Mouse (Mus musculus) megakaryocyte, adult 5-6 weeks (primary cell): ENCODE results near the gene Msh5. TPM values are rescaled to one million over a fixed set of nuclear protein-coding genes. Genes with fewer than 3 reads are reported as not detected.
"Not testable (repeated sequence)": the region's sequence is repeated elsewhere in the genome, so short reads cannot be mapped to it uniquely, and the experiment has no call there.

Experiments used
- ATAC-seq: 2 replicates; pipeline ENCODE4 v1.8.0; 2016; ENCODE audit warnings: mild to moderate bottlenecking, inconsistent platforms; ENCODE audit not compliant: poor library complexity, severe bottlenecking
- total RNA-seq, 2 experiments: library from RNA; stranded (forward) in 1 of 2; stranded (reverse) in 1 of 2; fragments of 153-499, 151-499 nt in 1 of 2; fragments of 221-1000, 200-1000 nt in 1 of 2; gene quantifications; 2 replicates each; pipeline versions ENCODE4 v1.2.3 to v1.2.4; 2015 to 2017

The Msh5 gene
- total RNA-seq, 2 experiments from 2014 or later = 6.3 to 7.4 TPM

DNA sequence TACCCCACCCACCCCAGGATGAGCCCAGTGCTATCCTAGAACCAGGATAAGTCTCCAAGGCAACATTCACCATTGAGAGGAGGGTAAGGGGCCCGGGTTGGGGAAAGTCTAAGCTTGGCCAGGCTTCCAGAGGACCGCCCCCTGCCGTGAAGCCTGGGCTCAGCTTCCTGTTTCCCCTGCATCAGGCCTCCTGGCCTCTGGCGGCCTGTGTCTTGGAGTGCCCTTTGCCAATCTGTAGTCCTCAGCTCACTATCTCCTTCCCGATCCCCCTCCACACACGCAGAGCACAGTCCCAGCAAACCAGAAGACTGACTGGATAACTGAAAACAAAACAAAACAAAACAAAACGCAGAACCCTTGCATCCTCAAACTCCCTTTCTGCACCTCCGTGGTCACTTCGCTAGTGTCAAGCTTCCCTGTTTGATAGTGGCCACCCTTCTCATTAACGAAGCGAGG lies 3.0 kb upstream of the Msh5 start, which contains the start of gene Clic1:
Clic1 (plus strand) TSS at position 406 of the 456 bp plus-strand sequence.
- peak; percentile 19 for ATAC-seq

GRCm38 (mm10) chr17:35048932-35049440 lies 2.4 kb upstream of the Msh5 start:
- ATAC-seq = no peak

DNA sequence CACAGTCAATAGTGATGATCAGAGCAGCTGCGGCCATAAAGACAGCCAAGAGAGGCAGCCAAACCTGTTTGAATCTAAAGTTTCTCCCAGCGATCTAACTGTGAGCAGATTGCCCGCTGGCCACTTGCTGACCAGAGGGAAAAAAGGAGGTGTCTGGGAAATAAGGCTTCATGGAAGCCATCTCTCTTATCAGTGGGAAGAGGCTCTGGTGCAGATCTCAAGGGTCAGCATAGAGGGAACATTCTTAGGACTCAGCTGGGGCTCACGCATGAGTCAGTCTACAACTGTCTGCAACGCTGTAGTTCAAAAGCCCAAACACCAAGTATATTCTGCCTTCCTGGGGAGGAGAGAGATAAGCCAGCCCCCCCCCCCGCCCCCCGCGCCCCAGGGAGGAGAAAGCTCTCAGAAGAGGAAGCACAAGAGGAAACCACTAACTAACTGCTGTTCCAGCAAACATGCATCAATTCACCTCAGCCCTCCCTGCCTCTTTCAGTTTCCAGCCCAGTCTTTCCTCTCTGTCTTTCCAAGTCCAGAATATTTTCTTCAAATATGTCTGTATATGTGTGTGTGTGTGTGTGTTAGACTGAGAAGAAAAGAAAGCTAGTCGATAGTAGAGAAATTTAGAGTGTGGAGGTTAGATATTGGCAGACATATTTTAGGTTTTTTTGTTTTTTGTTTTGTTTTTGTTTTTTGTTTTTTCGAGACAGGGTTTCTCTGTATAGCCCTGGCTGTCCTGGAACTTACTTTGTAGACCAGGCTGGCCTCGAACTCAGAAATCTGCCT lies 1.8 kb upstream of the Msh5 start:
- 0 out of 2 replicates have a peak, but pooled peaks have one; percentile 9 for ATAC-seq

GRCm38 (mm10) chr17:35047688-35048087 lies 1.1 kb upstream of the Msh5 start:
- no peak for ATAC-seq

- ATAC-seq = no peak
Observed at GRCm38 (mm10) chr17:35045807-35046680, 501 bp downstream of the Msh5 start.

DNA sequence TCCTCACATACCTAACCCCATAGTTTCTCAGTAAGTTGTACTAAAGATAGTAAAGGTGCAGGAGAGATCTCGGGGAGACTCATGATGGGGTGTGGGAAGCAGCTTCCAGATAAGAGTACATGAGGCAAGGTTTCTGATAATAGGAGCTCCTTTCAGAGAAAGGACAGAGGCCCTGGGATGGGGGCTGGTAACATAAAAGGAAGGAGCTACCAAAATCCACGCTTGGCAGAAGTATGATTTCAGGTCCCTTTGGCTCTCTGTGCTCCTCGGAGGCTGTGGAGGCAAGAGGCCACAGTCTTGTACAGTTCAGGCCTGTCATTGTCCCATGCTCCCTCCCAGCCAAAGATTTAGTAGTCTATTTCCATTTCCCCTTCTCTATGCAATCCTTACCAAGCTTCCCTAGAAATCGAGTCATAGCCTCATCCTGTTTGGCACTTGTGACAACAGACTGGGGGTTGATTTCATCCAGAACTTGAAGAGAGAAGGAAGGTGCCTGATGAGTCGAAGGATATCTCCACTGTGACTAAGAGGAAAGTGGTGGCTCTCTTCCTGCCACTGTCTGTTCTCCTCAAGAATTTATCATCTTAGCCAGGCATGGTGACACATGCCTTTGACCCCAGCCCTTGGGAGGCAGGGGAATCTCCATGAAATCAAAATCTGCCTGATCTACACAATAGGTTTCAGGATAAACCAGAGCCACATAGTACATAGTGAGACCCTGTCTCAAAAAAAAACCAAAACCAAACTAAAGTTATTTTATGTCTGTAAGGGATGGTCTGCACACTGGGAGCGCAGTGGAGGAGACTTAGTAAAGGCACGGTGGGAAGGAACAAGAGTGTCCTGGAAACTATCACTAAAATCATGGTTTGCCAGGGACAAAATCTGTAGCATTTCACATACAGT lies 1.4 kb downstream of the Msh5 start:
- no peak for ATAC-seq

GRCm38 (mm10) chr17:35043794-35044193 lies 2.8 kb downstream of the Msh5 start:
- ATAC-seq = no peak

DNA sequence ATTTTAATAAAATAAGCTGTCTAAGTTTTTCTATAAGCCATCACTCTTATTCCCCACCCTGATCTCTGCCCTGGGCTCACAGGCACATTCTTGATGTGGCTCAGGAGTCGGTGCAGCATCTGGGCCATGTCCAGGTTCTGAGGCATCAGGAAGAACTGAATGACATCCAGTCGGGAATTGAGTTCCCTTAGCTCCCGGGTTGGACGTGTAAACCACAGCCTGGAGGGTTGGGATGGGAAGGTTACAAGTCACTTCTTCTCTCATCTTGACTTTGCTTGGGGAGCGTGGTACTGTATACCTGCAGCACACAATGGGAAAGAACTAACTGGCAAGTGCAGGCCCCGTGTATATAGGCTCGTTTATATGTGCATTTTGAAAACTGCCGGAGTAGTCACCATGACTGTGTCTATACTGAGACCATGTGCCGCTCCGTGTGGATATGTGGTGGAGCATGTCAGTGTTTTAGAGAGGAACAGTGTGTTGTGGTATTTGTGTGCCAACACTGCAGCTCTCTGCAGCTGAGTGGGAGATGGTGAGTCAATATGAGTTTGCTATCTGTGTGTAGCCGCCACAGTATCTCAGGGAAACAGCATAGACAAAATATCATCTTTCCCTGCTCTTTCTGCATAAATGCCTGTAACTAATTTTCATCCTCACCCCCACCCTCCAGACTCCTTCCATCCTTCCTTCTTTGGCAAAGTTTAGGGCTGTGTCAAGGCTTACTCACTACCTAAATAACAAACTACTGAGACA lies 7.2 kb downstream of the Msh5 start:
- ATAC-seq = no peak

- ATAC-seq = no peak
Observed at GRCm38 (mm10) chr17:35034896-35035295, 11.6 kb downstream of the Msh5 start.

- ATAC-seq = not testable (repeated sequence)
Observed at GRCm38 (mm10) chr17:35033703-35034102, 12.8 kb downstream of the Msh5 start.

DNA sequence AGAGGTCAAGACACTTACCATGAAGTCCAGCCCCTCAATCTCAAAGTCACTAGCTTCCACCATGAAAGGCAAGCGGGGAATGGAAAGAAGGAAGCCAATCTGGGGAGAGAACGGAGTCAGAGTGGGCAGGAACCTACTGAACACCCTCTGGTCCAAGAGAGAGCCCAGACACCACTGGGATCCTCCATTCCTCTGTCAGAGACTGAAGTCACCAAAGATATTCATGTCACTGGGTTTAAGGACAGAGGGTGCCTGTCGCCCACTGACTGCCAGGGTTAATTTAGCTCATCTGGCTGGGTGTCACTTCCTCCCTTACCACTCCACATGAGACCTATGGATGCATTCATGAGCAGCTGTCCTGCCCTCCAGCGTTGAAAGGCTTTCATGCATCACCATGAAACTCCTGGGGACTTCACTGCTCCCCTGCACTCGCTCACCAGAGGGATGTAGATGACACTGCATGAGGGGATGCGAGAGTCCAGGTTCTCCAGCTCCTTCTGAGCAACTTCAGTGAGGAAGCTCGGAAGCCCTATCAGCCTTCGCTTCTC lies 14.1 kb downstream of the Msh5 start:
- no peak for ATAC-seq

- ATAC-seq = no peak
Observed at GRCm38 (mm10) chr17:35031880-35032279, 14.7 kb downstream of the Msh5 start.

DNA sequence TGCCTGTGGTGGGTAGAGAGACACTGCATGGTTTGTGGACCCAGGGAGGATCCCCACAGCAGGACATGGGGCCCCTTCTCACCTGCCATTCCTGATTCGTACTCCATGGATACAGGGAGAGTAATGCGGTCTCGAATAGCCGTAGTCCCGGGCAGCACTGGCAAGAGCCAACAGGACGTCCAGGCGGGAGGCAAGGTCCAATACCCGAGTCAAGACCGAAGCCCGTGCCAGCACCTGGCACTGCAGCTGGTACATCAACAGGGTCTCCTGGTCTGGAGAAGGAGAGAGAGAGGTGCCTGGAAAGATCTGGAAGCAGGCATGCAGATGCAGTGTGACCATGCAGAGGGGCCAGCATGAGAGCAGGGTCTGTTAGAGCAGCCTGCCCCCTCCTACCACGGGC lies 15.3 kb downstream of the Msh5 start:
- no peak for ATAC-seq

- ATAC-seq = peak; percentile 78
Observed at GRCm38 (mm10) chr17:35029691-35030532, 16.6 kb downstream of the Msh5 start.

DNA sequence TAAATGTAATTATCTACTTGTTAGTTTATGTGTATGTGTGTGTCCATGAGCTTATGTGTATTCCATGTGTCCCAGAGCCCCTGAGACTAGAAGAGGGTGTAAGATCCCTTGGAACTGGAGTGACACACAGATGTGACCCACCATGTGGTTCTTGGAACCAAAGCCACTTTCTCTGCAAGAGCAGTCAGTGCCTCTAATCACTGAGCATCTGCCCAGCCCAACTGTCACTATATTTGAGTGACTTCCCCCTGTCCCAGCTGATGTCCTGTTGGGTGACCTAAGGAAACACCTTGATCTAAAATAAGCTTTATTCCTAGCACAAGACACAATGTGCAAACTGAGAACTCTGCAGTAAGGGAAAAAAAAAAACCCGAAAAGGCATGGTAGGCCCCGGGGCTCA lies 18.2 kb downstream of the Msh5 start:
- no peak for ATAC-seq

DNA sequence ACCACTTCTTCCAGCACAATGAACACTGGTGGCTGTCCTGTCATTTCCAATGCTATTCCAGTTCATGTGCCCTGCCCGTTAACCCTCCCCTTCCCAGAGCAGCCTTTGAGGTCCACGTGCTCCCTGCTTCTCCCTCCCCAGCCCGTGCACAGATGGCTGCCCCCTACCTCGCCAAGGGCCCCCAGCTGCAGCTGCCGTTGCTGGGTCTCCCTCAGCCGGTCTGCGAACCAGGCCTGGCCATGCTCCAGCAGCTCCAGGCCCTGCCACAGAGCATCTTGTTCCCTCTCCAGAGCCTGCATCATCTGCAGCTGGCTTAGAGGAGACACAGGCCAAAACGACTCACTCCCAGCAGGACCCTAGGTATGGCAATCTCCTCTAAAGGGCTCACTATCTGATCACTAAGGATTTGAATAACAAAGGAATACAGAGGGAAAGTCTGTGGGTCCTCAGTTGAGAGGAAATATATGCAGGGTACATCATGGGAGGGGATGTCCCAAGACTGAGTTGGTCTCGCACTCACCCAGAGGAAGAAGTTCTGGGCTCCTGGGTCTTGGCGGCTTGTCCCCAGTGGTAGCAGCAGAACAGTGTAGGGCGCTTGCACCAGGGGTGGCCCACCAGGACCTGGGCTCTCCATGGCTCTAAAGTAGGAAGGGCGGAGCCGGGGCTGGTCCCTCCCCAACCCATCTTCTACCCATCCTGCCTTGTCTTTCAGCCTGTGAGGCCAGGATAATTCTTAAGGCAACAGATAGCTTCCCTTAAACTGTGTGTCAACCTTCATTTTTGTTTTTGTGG lies 19.1 kb downstream of the Msh5 start, which contains the start of gene Sapcd1:
Sapcd1 (minus strand) TSS at position 740 of the 792 bp plus-strand sequence.
- no peak for ATAC-seq

- no peak for ATAC-seq
Observed at GRCm38 (mm10) chr17:35026206-35026605, 20.3 kb downstream of the Msh5 start.
